Mouse (Mus musculus) cerebellum, adult 2 months (tissue): ENCODE measurements around the gene Spats1.

Experiments used
- CTCF ChIP-seq: fragments of 200-500 bp; IDR thresholded peaks from 2 replicates; pipeline ENCODE4 v1.5.1; 2011; ENCODE audit warnings: low read depth, mild to moderate bottlenecking, control low read depth, low read length, moderate library complexity, borderline replicate concordance; ENCODE audit not compliant: insufficient read depth
- POLR2A ChIP-seq: fragments of 200-500 bp; IDR thresholded peaks from 2 replicates; pipeline ENCODE4 v1.6.1; 2011; ENCODE audit warnings: low read length, control low read depth, borderline replicate concordance; ENCODE audit not compliant: insufficient read depth

GRCm38 (mm10) chr17:45474146-45474545 lies 1.1 kb downstream of the Spats1 start:
- no peak for TF ChIP-seq CTCF
- no peak for TF ChIP-seq POLR2A
